Mouse (Mus musculus): ENCODE data around the gene Map6d1.

Gene Map6d1

DNA sequence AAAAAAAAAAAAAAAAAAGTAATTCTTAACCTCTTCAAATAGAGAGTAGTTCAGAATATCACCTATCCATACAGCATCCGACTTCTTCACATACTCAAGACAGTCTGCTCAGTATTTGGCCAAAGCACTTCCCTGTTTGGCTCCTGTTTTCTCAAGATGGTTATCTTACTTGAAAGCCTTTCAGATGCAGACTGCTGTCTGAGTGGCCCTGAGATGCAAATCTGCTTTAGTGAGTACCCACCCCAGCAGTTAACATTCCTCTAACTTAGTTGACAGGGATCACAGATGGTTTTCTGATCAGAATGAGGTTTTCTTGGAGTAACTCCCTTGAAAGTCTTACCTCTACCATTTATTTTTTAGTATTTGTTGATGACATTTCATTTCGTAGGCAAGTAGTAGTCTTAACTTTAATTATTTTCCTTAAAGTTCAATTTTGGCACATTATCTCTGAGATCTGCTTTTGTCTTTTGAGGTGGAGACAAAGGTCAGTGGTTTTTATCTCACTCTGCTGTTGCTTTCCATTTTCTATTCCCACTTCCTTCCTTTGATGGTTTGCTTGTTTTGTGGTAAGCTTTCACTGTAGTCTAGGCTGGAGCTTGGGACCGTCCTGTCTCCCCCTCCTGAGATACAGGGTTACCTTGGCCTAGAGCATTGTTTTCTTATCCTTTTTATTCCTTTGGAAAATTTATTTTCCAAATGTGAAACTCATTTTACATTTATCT lies 49.8 kb downstream of the Map6d1 start:
- peak; percentile 90 for DNase-seq (ENCODE audit: low read depth, low spot score)

GRCm38 (mm10) chr16:20185368-20185767 lies 55.8 kb downstream of the Map6d1 start:
- DNase-seq (ENCODE audit: low read depth, low spot score) = peak; percentile 54
